Mouse (Mus musculus) forebrain, postnatal 0 days (tissue): ENCODE measurements around the gene Map3k9. TPM values are rescaled to one million over a fixed set of nuclear protein-coding genes. Genes with fewer than 3 reads are reported as not detected.

Experiments
- ATAC-seq: fragments of 200-750 bp; cut with Nextera tagmentation; 2 replicates; pipeline ENCODE4 v1.8.0; 2017; ENCODE audit warnings: mild to moderate bottlenecking, moderate library complexity
- DNase-seq: peaks from one replicate; pipeline ENCODE4 v3.0.0-alpha.2; 2015
- H3K27ac ChIP-seq: fragments of 300-500 bp; sonication (generic); 2 replicates; pipeline ENCODE4 v1.5.1; 2014; ENCODE audit warnings: low read depth, mild to moderate bottlenecking, antibody characterized with exemption, low read length, moderate library complexity, mixed read lengths
- H3K27me3 ChIP-seq: fragments of 300-500 bp; sonication (generic); 2 replicates; pipeline ENCODE4 v1.6.1; 2014; ENCODE audit warnings: mild to moderate bottlenecking, low read length, mixed read lengths; ENCODE audit not compliant: insufficient read depth
- H3K36me3 ChIP-seq: fragments of 300-500 bp; sonication (generic); 2 replicates; pipeline ENCODE4 v1.6.1; 2014; ENCODE audit warnings: mild to moderate bottlenecking, moderate library complexity; ENCODE audit not compliant: insufficient read depth
- H3K4me1 ChIP-seq: fragments of 300-500 bp; sonication (generic); 2 replicates; pipeline ENCODE4 v1.6.1; 2014; ENCODE audit warnings: antibody characterized with exemption; ENCODE audit not compliant: insufficient read depth
- H3K4me2 ChIP-seq: fragments of 300-500 bp; sonication (generic); 2 replicates; pipeline ENCODE4 v1.6.1; 2014; ENCODE audit warnings: low read depth, mild to moderate bottlenecking, moderate library complexity
- H3K4me3 ChIP-seq: fragments of 300-500 bp; sonication (generic); 2 replicates; pipeline ENCODE4 v1.5.1; 2014; ENCODE audit warnings: low read depth, low read length, mixed read lengths
- H3K9ac ChIP-seq: fragments of 300-500 bp; sonication (generic); 2 replicates; pipeline ENCODE4 v1.6.1; 2014; ENCODE audit warnings: mild to moderate bottlenecking
- H3K9me3 ChIP-seq: fragments of 300-500 bp; sonication (generic); 2 replicates; pipeline ENCODE4 v1.6.1; 2016; ENCODE audit warnings: low read length
- CTCF ChIP-seq: sonication (generic); IDR thresholded peaks from 2 replicates; pipeline ENCODE4 v1.5.1; 2016; ENCODE audit warnings: antibody characterized with exemption, control low read depth, low read depth
- WGBS: fragments of 180-500 bp; shearing (Covaris S2); extraction: QIAGEN DNeasy Blood & Tissue Kit; methylation state at CpG from one replicate; pipeline ENCODE4 v1.1.7; 2014; 5-methylcytosine and 5-hydroxymethylcytosine counted together
- polyA plus RNA-seq: library from polyadenylated mRNA; unstranded; fragments of >200 nt; fragmentation: Nextera tagmentation; extraction: Ambion mirVana; gene quantifications from 2 replicates; pipeline ENCODE4 v1.2.1, GENCODE M21; 2015
- total RNA-seq: library from RNA; depleted of rRNA; stranded (reverse); fragments of >200 nt; gene quantifications from 2 replicates; pipeline ENCODE4 v1.2.3, GENCODE M21; 2014; rRNA removed

Gene Map3k9
- total and polyA plus RNA-seq, 2 experiments from 2014 or later: 6.5 to 49.2 TPM

DNA sequence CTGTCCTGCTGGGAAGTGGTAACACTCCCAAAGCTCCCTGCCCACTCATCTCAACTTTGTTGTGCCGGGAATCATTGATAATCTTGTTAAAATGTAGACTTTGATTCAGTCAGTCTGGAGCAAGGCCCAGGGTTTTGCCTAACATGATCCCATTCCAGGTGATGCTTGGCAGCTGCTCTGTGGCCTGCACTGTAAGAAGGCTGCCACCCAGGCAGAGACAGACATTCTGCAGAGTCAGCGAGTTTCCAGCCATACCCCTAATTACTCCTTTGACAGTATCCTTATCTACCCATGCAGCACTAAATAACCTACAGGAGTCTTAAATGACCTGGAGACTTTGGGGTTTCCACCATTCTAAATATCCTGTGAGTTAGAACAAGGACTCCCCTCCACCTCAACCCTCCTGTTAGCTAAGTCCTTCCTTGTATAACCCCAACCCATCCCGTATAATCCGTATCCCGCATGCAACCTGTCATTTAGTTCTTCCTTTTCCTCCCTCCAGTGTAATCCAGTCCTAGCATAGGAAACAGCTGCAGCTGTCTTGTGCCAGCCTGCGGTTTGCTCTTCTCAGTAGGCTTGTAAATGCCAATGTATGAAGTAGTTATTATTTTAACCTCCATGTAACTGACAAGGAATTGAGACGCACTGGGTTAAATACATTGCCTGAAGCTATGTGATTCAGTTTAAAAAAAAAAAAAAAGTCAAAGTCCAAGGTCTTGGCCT is 101.0 kb downstream of the Map3k9 start:
- WGBS: 67% methylated on average over 7 of the region's 7 CpGs
- DNase-seq: no peak
- no peak overlapping the region for H3K4me2 ChIP-seq
- H3K4me3 ChIP-seq: no peak overlapping the region
- ATAC-seq: no peak
- no peak overlapping the region for H3K27ac ChIP-seq
- TF ChIP-seq CTCF: no peak
- no peak overlapping the region for H3K9ac ChIP-seq
- no peaks in the 10 kb centered on the region for H3K4me1 ChIP-seq
- H3K27me3 ChIP-seq: no peaks in the 10 kb centered on the region
- no peaks in the 10 kb centered on the region for H3K9me3 ChIP-seq
- no peaks in the 10 kb centered on the region for H3K36me3 ChIP-seq

DNA sequence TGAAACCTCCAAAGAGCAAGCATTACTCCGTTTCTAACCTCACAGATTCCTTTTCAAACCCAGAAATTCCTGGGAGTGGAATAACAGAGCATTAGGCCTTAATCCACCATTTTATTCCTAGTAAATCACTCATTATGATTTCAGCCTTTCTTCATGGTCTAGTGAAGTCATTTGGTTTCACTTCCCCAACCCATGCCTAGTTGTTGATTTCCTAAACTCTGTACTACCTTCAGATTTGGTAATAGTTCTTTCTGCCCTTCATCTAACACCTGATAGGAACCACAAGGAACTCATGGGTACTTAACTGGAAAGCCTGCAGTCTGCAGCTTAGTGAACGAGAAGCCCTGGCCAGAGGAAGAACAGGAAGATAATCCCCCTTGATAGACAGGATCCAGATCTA is 105.4 kb downstream of the Map3k9 start:
- ATAC-seq (no peak), DNase-seq (no peak)
- Histone ChIP-seq H3K4me2 (no peak overlapping the region), H3K27ac (no peak overlapping the region), H3K36me3 (no peaks in the 10 kb centered on the region), H3K9ac (no peak overlapping the region), H3K27me3 (no peaks in the 10 kb centered on the region), H3K9me3 (no peaks in the 10 kb centered on the region), H3K4me3 (no peak overlapping the region), H3K4me1 (no peaks in the 10 kb centered on the region)
- 9% methylated on average over 2 of the region's 2 CpGs for WGBS
- TF ChIP-seq CTCF: no peak

Other genes starting within 250 kb of the Map3k9 start
- 30.2 and 34.7 TPM in 2 replicates for gene Gm20498, start 248.3 kb downstream of the Map3k9 start, total RNA-seq
- gene Gm20498, start 248.3 kb downstream of the Map3k9 start, polyA plus RNA-seq: 39.2 and 39.7 TPM in 2 replicates
- 20.4 and 22.5 TPM in 2 replicates for gene Synj2bp, start 248.3 kb downstream of the Map3k9 start, total RNA-seq
- gene Synj2bp, start 248.3 kb downstream of the Map3k9 start, polyA plus RNA-seq: 8.5 and 16.3 TPM in 2 replicates
- 1.2 and 1.4 TPM in 2 replicates for gene Adam21, start 212.7 kb downstream of the Map3k9 start, total RNA-seq
- 0.31 and 0.38 TPM in 2 replicates for gene Adam21, start 212.7 kb downstream of the Map3k9 start, polyA plus RNA-seq
- 33.9 and 43.2 TPM in 2 replicates for gene Med6, start 186.2 kb downstream of the Map3k9 start, total RNA-seq
- gene Med6, start 186.2 kb downstream of the Map3k9 start, polyA plus RNA-seq: 34.6 and 39.3 TPM in 2 replicates
- gene Ttc9, start 149.9 kb downstream of the Map3k9 start, total RNA-seq: 54.6 and 64.0 TPM in 2 replicates
- gene Ttc9, start 149.9 kb downstream of the Map3k9 start, polyA plus RNA-seq: 18.7 and 19.5 TPM in 2 replicates
- 30.9 and 37.6 TPM in 2 replicates for gene Pcnx, start 78.8 kb upstream of the Map3k9 start, total RNA-seq
- gene Pcnx, start 78.8 kb upstream of the Map3k9 start, polyA plus RNA-seq: 6.1 and 6.3 TPM in 2 replicates